Mouse (Mus musculus) MEL (cell line): ENCODE measurements around the gene Nos3. TPM values are rescaled to one million over a fixed set of nuclear protein-coding genes. Genes with fewer than 3 reads are reported as not detected.

Experiments used
- DNase-seq: peaks from one replicate; pipeline ENCODE4 v3.0.0; 2011; ENCODE audit warnings: low read depth, low spot score
- H3K27ac ChIP-seq: 2 replicates; pipeline ENCODE4 v1.5.1; 2012; ENCODE audit warnings: low read depth, mild to moderate bottlenecking, control low read depth, low read length, moderate library complexity; ENCODE audit not compliant: control insufficient read depth
- H3K27me3 ChIP-seq, 2 experiments: fragments of 150-350 bp in 1 of 2; sonication (generic) in 1 of 2; 2 replicates each; pipeline ENCODE4 v1.6.1; 2012; ENCODE audit warnings: low read length in 2 of 2, mild to moderate bottlenecking in 2 of 2, improper control_type of control experiment in 1 of 2, moderate library complexity in 1 of 2; ENCODE audit not compliant: insufficient read depth in 2 of 2, control insufficient read depth in 1 of 2
- H3K36me3 ChIP-seq, 2 experiments: 2 replicates each; pipeline ENCODE4 v1.6.1; 2012 to 2014; ENCODE audit warnings: low read length in 2 of 2, improper control_type of control experiment in 1 of 2, inconsistent platforms in 1 of 2, mild to moderate bottlenecking in 1 of 2; ENCODE audit not compliant: insufficient read depth in 2 of 2, control insufficient read depth in 1 of 2
- H3K4me1 ChIP-seq, 2 experiments: fragments of 150-350 bp in 1 of 2; sonication (generic) in 1 of 2; 2 replicates each; pipeline ENCODE4 v1.6.1; 2012; ENCODE audit warnings: low read length in 2 of 2, improper control_type of control experiment in 1 of 2, mild to moderate bottlenecking in 1 of 2; ENCODE audit not compliant: insufficient read depth in 2 of 2, control insufficient read depth in 1 of 2
- H3K4me3 ChIP-seq, 2 experiments: fragments of 150-350 bp in 1 of 2; sonication (generic) in 1 of 2; 2 replicates each; pipeline ENCODE4 v1.5.1; 2012; ENCODE audit warnings: low read depth in 2 of 2, low read length in 2 of 2, mild to moderate bottlenecking in 2 of 2, moderate library complexity in 2 of 2, control low read depth in 1 of 2, improper control_type of control experiment in 1 of 2; ENCODE audit not compliant: control insufficient read depth in 1 of 2, insufficient read depth in 1 of 2
- H3K79me2 ChIP-seq: 2 replicates; pipeline ENCODE4 v1.6.1; 2012; ENCODE audit warnings: mild to moderate bottlenecking, low read length, moderate library complexity; ENCODE audit not compliant: control insufficient read depth, poor library complexity, insufficient read depth
- H3K9ac ChIP-seq: 2 replicates; pipeline ENCODE4 v1.6.1; 2012; ENCODE audit warnings: low read depth, mild to moderate bottlenecking, control low read depth, low read length, moderate library complexity; ENCODE audit not compliant: control insufficient read depth, poor library complexity, severe bottlenecking
- H3K9me3 ChIP-seq: fragments of 150-350 bp; sonication (generic); replicated peaks from 2 replicates; pipeline ENCODE4 v1.6.1; 2012; ENCODE audit warnings: mild to moderate bottlenecking, low read length, improper control_type of control experiment, moderate library complexity; ENCODE audit not compliant: insufficient read depth
- BHLHE40 ChIP-seq: IDR thresholded peaks from 2 replicates; pipeline ENCODE4 v1.6.1; 2012; ENCODE audit warnings: low read depth, mild to moderate bottlenecking, inconsistent platforms, low read length, improper control_type of control experiment, borderline replicate concordance
- CHD1 ChIP-seq: IDR thresholded peaks from 2 replicates; pipeline ENCODE4 v1.6.1; 2012; ENCODE audit warnings: low read depth, mild to moderate bottlenecking, inconsistent platforms, low read length, improper control_type of control experiment
- CHD2 ChIP-seq: IDR thresholded peaks from 2 replicates; pipeline ENCODE4 v1.6.1; 2011; ENCODE audit warnings: low read length, improper control_type of control experiment
- CTCF ChIP-seq, 3 experiments: IDR thresholded peaks in 2 of 3; conservative IDR thresholded peaks in 1 of 3; 2 replicates each; pipeline ENCODE4 v1.5.1; 2011 to 2012; ENCODE audit warnings: low read length in 3 of 3, low read depth in 2 of 3, mild to moderate bottlenecking in 2 of 3, improper control_type of control experiment in 1 of 3, inconsistent platforms in 1 of 3, mixed read lengths in 1 of 3, moderate library complexity in 1 of 3; ENCODE audit not compliant: control insufficient read depth in 1 of 3, insufficient read depth in 1 of 3, poor library complexity in 1 of 3, severe bottlenecking in 1 of 3
- E2F4 ChIP-seq: IDR thresholded peaks from 2 replicates; pipeline ENCODE4 v1.6.1; 2011; ENCODE audit warnings: low read depth, low read length, improper control_type of control experiment, borderline replicate concordance
- ELF1 ChIP-seq: IDR thresholded peaks from 2 replicates; pipeline ENCODE4 v1.6.1; 2014; ENCODE audit warnings: low read depth, mild to moderate bottlenecking, inconsistent platforms, low read length, improper control_type of control experiment, moderate library complexity
- GABPA ChIP-seq: IDR thresholded peaks from 2 replicates; pipeline ENCODE4 v1.6.1; 2012; ENCODE audit warnings: low read depth, mild to moderate bottlenecking, inconsistent platforms, low read length, improper control_type of control experiment, moderate library complexity
- HCFC1 ChIP-seq: IDR thresholded peaks from 2 replicates; pipeline ENCODE4 v1.6.1; 2012; ENCODE audit warnings: low read depth, mild to moderate bottlenecking, inconsistent platforms, low read length, improper control_type of control experiment, moderate library complexity
- JUND ChIP-seq: IDR thresholded peaks from 2 replicates; pipeline ENCODE4 v1.6.1; 2011; ENCODE audit warnings: low read depth, mild to moderate bottlenecking, improper control_type of control experiment, low read length
- MAFK ChIP-seq: IDR thresholded peaks from 2 replicates; pipeline ENCODE4 v1.6.1; 2011; ENCODE audit warnings: low read depth, mild to moderate bottlenecking, low read length, improper control_type of control experiment, borderline replicate concordance
- MAX ChIP-seq: IDR thresholded peaks from 2 replicates; pipeline ENCODE4 v1.6.1; 2011; ENCODE audit warnings: low read length, improper control_type of control experiment
- MEF2A ChIP-seq: IDR thresholded peaks from 2 replicates; pipeline ENCODE4 v1.6.1; 2014; ENCODE audit warnings: low read depth, mild to moderate bottlenecking, inconsistent platforms, low read length, improper control_type of control experiment; ENCODE audit not compliant: poor library complexity, insufficient replicate concordance, severe bottlenecking; ENCODE audit errors: extremely low read depth
- MXI1 ChIP-seq: IDR thresholded peaks from 2 replicates; pipeline ENCODE4 v1.6.1; 2011; ENCODE audit warnings: mild to moderate bottlenecking, low read depth, low read length, improper control_type of control experiment
- MYB ChIP-seq: IDR thresholded peaks from 2 replicates; pipeline ENCODE4 v1.6.1; 2011; ENCODE audit warnings: mild to moderate bottlenecking, low read depth, low read length, improper control_type of control experiment
- MYC ChIP-seq: IDR thresholded peaks from 2 replicates; pipeline ENCODE4 v1.6.1; 2011; ENCODE audit warnings: low read depth, mild to moderate bottlenecking, low read length, improper control_type of control experiment, moderate library complexity
- NELFE ChIP-seq: IDR thresholded peaks from 2 replicates; pipeline ENCODE4 v1.6.1; 2011; ENCODE audit warnings: low read depth, low read length, improper control_type of control experiment
- POLR2A ChIP-seq, 2 experiments: IDR thresholded peaks; 2 replicates each; pipeline ENCODE4 v1.6.1; 2011 to 2012; ENCODE audit warnings: low read length in 2 of 2, mild to moderate bottlenecking in 2 of 2, control low read depth in 1 of 2, improper control_type of control experiment in 1 of 2, low read depth in 1 of 2, moderate library complexity in 1 of 2; ENCODE audit not compliant: control insufficient read depth in 1 of 2, insufficient read depth in 1 of 2, poor library complexity in 1 of 2
- POLR2AphosphoS5 ChIP-seq: IDR thresholded peaks from 2 replicates; pipeline ENCODE4 v1.6.1; 2012; ENCODE audit warnings: low read depth, borderline replicate concordance, mild to moderate bottlenecking, inconsistent platforms, low read length, moderate library complexity, mixed read lengths
- RAD21 ChIP-seq: IDR thresholded peaks from 2 replicates; pipeline ENCODE4 v1.6.1; 2011; ENCODE audit warnings: mild to moderate bottlenecking, low read depth, low read length, improper control_type of control experiment
- RCOR1 ChIP-seq: IDR thresholded peaks from 2 replicates; pipeline ENCODE4 v1.6.1; 2012; ENCODE audit warnings: low read depth, mild to moderate bottlenecking, inconsistent platforms, low read length, improper control_type of control experiment
- SMC3 ChIP-seq: IDR thresholded peaks from 2 replicates; pipeline ENCODE4 v1.6.1; 2011; ENCODE audit warnings: low read depth, low read length, improper control_type of control experiment
- TBP ChIP-seq: IDR thresholded peaks from 2 replicates; pipeline ENCODE4 v1.8.0; 2011; ENCODE audit warnings: low read depth, low read length, improper control_type of control experiment
- TCF12 ChIP-seq: IDR thresholded peaks from 2 replicates; pipeline ENCODE4 v1.6.1; 2014; ENCODE audit warnings: low read depth, mild to moderate bottlenecking, inconsistent platforms, low read length, improper control_type of control experiment, moderate library complexity
- UBTF ChIP-seq: IDR thresholded peaks from 2 replicates; pipeline ENCODE4 v1.6.1; 2012; ENCODE audit warnings: low read depth, mild to moderate bottlenecking, inconsistent platforms, low read length, improper control_type of control experiment, moderate library complexity, borderline replicate concordance; ENCODE audit not compliant: insufficient read depth
- ZC3H11A ChIP-seq: IDR thresholded peaks from 2 replicates; pipeline ENCODE4 v1.6.1; 2012; ENCODE audit warnings: low read depth, mild to moderate bottlenecking, inconsistent platforms, low read length, improper control_type of control experiment
- ZKSCAN1 ChIP-seq: IDR thresholded peaks from 2 replicates; pipeline ENCODE4 v1.6.1; 2012; ENCODE audit warnings: low read depth, mild to moderate bottlenecking, inconsistent platforms, low read length, improper control_type of control experiment, moderate library complexity
- ZMIZ1 ChIP-seq: IDR thresholded peaks from 2 replicates; pipeline ENCODE4 v1.6.1; 2012; ENCODE audit warnings: low read depth, mild to moderate bottlenecking, inconsistent platforms, low read length, improper control_type of control experiment, moderate library complexity
- polyA plus RNA-seq, 2 experiments: library from polyadenylated mRNA; stranded (reverse) in 1 of 2; unstranded in 1 of 2; fragments of >175 nt in 1 of 2; fragments of >200 nt in 1 of 2; gene quantifications; 2 replicates each; pipeline versions ENCODE4 v1.2.1 to v1.2.4; 2012; ENCODE audit warnings: low replicate concordance in 2 of 2, low read depth in 1 of 2; ENCODE audit not compliant: insufficient read length in 2 of 2, insufficient read depth in 1 of 2, missing spikeins in 1 of 2
- total RNA-seq: library from RNA; depleted of rRNA; stranded (reverse); fragments of 300-350 nt; gene quantifications from 2 replicates; pipeline ENCODE4 v1.2.3, GENCODE M21; 2012

The Nos3 gene
- total and polyA plus RNA-seq, 3 experiments = 3.9 to 6.2 TPM; not detected in 1

GRCm38 (mm10) chr5:24332401-24332800 lies 32.2 kb upstream of the Nos3 start:
- H3K36me3 ChIP-seq = no peaks in the 10 kb centered on the region
- no peak overlapping the region for H3K27ac ChIP-seq
- peak; percentile 27 for DNase-seq
- no peaks in the 10 kb centered on the region for H3K9me3 ChIP-seq
- H3K27me3 ChIP-seq = no peaks in the 10 kb centered on the region
- TF ChIP-seq MYB (no peak), TBP (no peak), JUND (no peak), MYC (no peak), ZKSCAN1 (no peak), UBTF (no peak), CHD1 (no peak), SMC3 (no peak), ZC3H11A (no peak), CTCF (IDR thresholded peaks at IDR 0.05 in 2 of 3, conservative IDR thresholded peaks at IDR 0.05 in 1 of 3; ENCODE audit: control insufficient read depth in 1 of 3, insufficient read depth in 1 of 3, low read depth in 2 of 3, low read length in 3 of 3, poor library complexity in 1 of 3, severe bottlenecking in 1 of 3) (no peak), NELFE (no peak), POLR2A (IDR thresholded peaks at IDR 0.05; ENCODE audit: control insufficient read depth in 1 of 2, insufficient read depth in 1 of 2, low read depth in 1 of 2, low read length in 2 of 2, poor library complexity in 1 of 2) (no peak), MAFK (no peak)
- no peak overlapping the region for H3K4me3 ChIP-seq
- no peaks in the 10 kb centered on the region for H3K79me2 ChIP-seq
- no peaks in the 10 kb centered on the region for H3K4me1 ChIP-seq
- no peak overlapping the region for H3K9ac ChIP-seq

DNA sequence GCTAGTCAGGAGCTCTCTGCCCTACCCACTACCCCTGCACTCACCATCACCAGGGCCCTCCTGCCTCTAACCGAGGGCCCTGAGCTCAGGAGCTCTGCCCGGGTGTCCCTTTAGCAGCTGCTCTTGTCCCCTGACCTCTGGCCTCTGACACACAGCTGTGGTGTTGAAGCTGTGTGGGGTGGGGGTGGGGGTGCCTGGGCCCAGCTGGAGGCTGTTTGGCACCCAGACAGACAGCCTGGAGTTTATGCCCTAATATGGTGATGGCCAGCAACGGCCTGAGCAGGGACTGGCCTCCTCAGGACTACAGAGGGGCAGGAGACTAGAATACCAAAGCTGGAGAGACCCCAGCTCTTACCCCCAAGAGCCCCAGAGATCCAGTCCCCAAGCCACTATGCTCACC lies 29.9 kb upstream of the Nos3 start:
- Histone ChIP-seq H3K9ac (no peak overlapping the region), H3K9me3 (no peaks in the 10 kb centered on the region), H3K27me3 (no peaks in the 10 kb centered on the region), H3K27ac (no peak overlapping the region), H3K4me3 (no peak overlapping the region)
- TF ChIP-seq SMC3 (no peak), MEF2A (no peak), TCF12 (no peak), HCFC1 (no peak), MYC (no peak), POLR2AphosphoS5 (no peak), MAX (no peak), GABPA (no peak), CHD2 (no peak), CHD1 (no peak), BHLHE40 (no peak), ZC3H11A (no peak), ZMIZ1 (no peak), UBTF (no peak), ELF1 (no peak), RAD21 (no peak), E2F4 (no peak), ZKSCAN1 (no peak), MXI1 (no peak), RCOR1 (no peak)
- TF ChIP-seq, all 39 proteins: peak for 0
- no peaks in the 10 kb centered on the region; a peak in 1 of 4 replicates for H3K36me3 ChIP-seq
- peaks cover 2 to 9% of the 10 kb centered on the region in 2 experiments; a peak in 2 of 4 replicates for H3K4me1 ChIP-seq
- no peaks in the 10 kb centered on the region for H3K79me2 ChIP-seq
- no peak for DNase-seq
